Mouse (Mus musculus): ENCODE measurements around the gene Spata32. TPM values are rescaled to one million over a fixed set of nuclear protein-coding genes. Genes with fewer than 3 reads are reported as not detected.

Spata32 gene
- total and polyA plus RNA-seq, 3 experiments, result not detected

DNA sequence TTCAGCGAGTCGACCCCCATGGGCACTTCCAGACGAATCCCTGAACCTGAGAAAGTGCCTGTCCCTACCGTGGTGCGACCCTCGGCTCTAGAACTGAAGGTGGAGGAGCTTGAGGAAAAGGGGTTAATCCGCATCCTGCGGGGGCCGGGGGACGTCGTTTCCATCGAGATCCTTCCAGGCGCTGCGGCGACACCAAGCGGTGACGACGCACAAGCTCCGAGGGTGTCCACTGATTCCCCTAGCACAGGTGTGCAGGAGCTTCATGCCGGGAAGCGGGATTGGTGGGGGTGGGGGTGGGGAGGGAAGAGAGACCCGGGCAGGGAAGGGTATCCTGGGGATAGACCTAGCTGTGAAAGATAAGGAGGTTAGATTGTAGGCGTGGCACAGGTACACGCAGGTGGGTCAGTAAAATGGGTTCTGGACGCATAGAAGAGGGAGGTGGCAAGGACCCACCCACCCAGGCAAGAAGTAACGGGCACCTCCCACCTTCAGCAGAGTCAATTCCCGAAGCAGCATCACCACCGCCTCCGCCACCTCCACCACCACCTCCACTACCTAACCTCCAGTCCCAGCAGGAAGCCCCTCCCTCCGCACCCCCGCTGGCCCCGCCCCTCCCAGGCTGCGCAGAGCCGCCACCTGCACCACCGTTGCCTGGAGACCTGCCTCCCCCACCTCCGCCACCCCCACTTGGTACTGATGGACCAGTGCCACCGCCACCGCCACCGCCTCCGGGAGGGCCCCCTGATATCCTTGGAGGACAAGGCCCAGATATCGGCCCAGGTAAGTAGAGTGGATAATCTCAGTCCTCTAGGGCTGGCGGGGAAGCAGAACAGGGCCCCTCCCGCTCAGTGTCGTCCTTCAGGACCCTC lies 25.0 kb downstream of the Spata32 start:
- Histone ChIP-seq H3K9me3 (replicated peaks; ENCODE audit: low read length) (no peaks in the 10 kb centered on the region), H3K4me3 (replicated peaks in 1 of 3; ENCODE audit: low read depth in 2 of 3, low read length in 2 of 3, poor library complexity in 1 of 3) (no peak overlapping the region), H3K27ac (ENCODE audit: insufficient read depth, low read depth) (no peak overlapping the region), H3K36me3 (replicated peaks in 1 of 2; ENCODE audit: control insufficient read depth in 1 of 2, insufficient read depth in 1 of 2, low read length in 1 of 2) (peaks cover 97 to 99% of the 10 kb centered on the region in 2 experiments), H3K27me3 (replicated peaks) (no peaks in the 10 kb centered on the region), H3K4me1 (ENCODE audit: control insufficient read depth in 1 of 2, insufficient read depth in 2 of 2) (peaks cover 0 to 13% of the 10 kb centered on the region in 2 experiments; a peak in 2 of 4 replicates), H3K4me2 (ENCODE audit: insufficient read depth, low read depth, poor library complexity, severe bottlenecking) (no peak overlapping the region), H3K9ac (ENCODE audit: insufficient read depth, low read depth) (no peak overlapping the region), H3K79me2 (replicated peaks; ENCODE audit: control insufficient read depth, extremely low read depth, insufficient read depth, poor library complexity, severe bottlenecking) (no peaks in the 10 kb centered on the region)
- DNase-seq (ENCODE audit: extremely low read depth), result no peak
- in situ Hi-C loops (cut with MboI; ENCODE audit: low pct_ligation_motif_present, low pct_unique_long_range_greater_than_20kb, low sequenced_read_pairs) (no loop called here), dilution Hi-C loops (cut with MboI; ENCODE audit: extremely low pct_ligation_motif_present, extremely low pct_unique_long_range_greater_than_20kb, low sequenced_read_pairs) (no loop called here)
- no peak for TF ChIP-seq CTCF (conservative IDR thresholded peaks at IDR 0.05 in 1 of 2, IDR thresholded peaks at IDR 0.05 in 1 of 2; ENCODE audit: low read depth in 2 of 2, low read length in 2 of 2)
- no peak for TF ChIP-seq UBTF (IDR thresholded peaks at IDR 0.05; ENCODE audit: low read depth, low read length)
- no peak for TF ChIP-seq RCOR1 (conservative IDR thresholded peaks at IDR 0.05; ENCODE audit: low read depth, low read length)
- no peak for TF ChIP-seq MEF2A (IDR thresholded peaks at IDR 0.05; ENCODE audit: borderline replicate concordance, low read depth, low read length)
- TF ChIP-seq SIN3A (IDR thresholded peaks at IDR 0.05; ENCODE audit: low read length), result no peak
- no peak for TF ChIP-seq CHD2 (IDR thresholded peaks at IDR 0.05; ENCODE audit: low read length)
- no peak for TF ChIP-seq JUND (conservative IDR thresholded peaks at IDR 0.05; ENCODE audit: low read depth, low read length)
- no peak for TF ChIP-seq ZNF384 (IDR thresholded peaks at IDR 0.05; ENCODE audit: low read depth, low read length)
- TF ChIP-seq IRF4 (IDR thresholded peaks at IDR 0.05; ENCODE audit: low read depth, low read length), result no peak
- TF ChIP-seq ZC3H11A (IDR thresholded peaks at IDR 0.05; ENCODE audit: low read depth, low read length), result no peak
- no peak for TF ChIP-seq MAFK (IDR thresholded peaks at IDR 0.05; ENCODE audit: insufficient replicate concordance, low read length)
- TF ChIP-seq BHLHE40 (IDR thresholded peaks at IDR 0.05; ENCODE audit: low read depth, low read length), result no peak

DNA sequence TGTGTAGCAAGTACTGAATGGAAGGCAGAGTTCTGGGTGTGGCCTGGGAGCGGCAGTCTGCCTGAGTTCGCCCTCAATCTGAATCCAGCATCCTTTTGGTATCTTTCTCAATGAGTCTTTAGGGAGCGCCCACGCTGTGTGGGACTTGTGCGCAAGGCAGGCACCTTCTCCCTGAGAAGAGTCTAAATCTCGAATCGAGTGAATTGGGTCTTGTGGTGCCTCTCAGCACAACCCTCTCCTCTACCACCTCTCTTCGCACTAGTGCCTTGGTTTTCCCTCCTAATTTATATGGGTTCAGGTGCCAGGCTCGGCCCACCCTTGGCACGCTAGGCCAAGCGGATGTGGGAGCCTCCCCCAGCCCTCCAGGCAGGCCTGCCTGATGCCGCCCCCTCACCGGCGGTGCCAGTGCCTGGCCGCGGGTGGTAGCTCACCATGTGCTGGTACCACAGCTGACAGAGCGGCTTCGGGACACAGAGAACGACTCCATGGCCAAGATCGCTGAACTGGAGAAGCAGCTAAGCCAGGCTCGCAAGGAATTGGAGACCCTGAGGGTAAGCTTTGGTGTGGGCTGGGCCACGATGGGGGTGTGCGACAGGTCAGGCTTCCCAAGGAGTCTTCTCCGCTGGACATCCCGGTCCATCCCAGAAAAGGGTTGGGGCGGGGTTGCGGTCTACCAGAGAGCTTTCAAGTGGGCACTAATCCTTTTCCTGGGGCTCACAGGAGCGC lies 25.8 kb downstream of the Spata32 start:
- H3K9ac ChIP-seq (ENCODE audit: insufficient read depth, low read depth), result no peak overlapping the region
- H3K79me2 ChIP-seq (replicated peaks; ENCODE audit: control insufficient read depth, extremely low read depth, insufficient read depth, poor library complexity, severe bottlenecking), result no peaks in the 10 kb centered on the region
- H3K27ac ChIP-seq (ENCODE audit: insufficient read depth, low read depth), result no peak overlapping the region
- peaks cover 97 to 99% of the 10 kb centered on the region in 2 experiments for H3K36me3 ChIP-seq (replicated peaks in 1 of 2; ENCODE audit: control insufficient read depth in 1 of 2, insufficient read depth in 1 of 2, low read length in 1 of 2)
- no peak for DNase-seq (ENCODE audit: extremely low read depth)
- H3K4me2 ChIP-seq (ENCODE audit: insufficient read depth, low read depth, poor library complexity, severe bottlenecking), result no peak overlapping the region
- in situ Hi-C loops (cut with MboI; ENCODE audit: low pct_ligation_motif_present, low pct_unique_long_range_greater_than_20kb, low sequenced_read_pairs), result no loop called here
- TF ChIP-seq NRF1 (IDR thresholded peaks at IDR 0.05; ENCODE audit: low read depth, low read length), result no peak
- TF ChIP-seq TBP (conservative IDR thresholded peaks at IDR 0.05; ENCODE audit: low read depth, low read length), result no peak
- no peak for TF ChIP-seq GABPA (IDR thresholded peaks at IDR 0.05; ENCODE audit: insufficient replicate concordance, low read depth, low read length)
- no peak for TF ChIP-seq RCOR1 (conservative IDR thresholded peaks at IDR 0.05; ENCODE audit: low read depth, low read length)
- no peak for TF ChIP-seq MAFK (IDR thresholded peaks at IDR 0.05; ENCODE audit: insufficient replicate concordance, low read length)
- TF ChIP-seq HCFC1 (IDR thresholded peaks at IDR 0.05; ENCODE audit: low read depth, low read length), result no peak
- TF ChIP-seq BHLHE40 (IDR thresholded peaks at IDR 0.05; ENCODE audit: low read depth, low read length), result no peak
- no peak for TF ChIP-seq ZC3H11A (IDR thresholded peaks at IDR 0.05; ENCODE audit: low read depth, low read length)
- TF ChIP-seq POLR2A (IDR thresholded peaks at IDR 0.05; ENCODE audit: low read depth, low read length), result no peak
- no peak for TF ChIP-seq EP300 (IDR thresholded peaks at IDR 0.05; ENCODE audit: low read length)
- no peak for TF ChIP-seq KAT2A (IDR thresholded peaks at IDR 0.05; ENCODE audit: insufficient replicate concordance, low read length)
- no peak for TF ChIP-seq POLR2AphosphoS2 (IDR thresholded peaks at IDR 0.05; ENCODE audit: low read depth, low read length)
- TF ChIP-seq UBTF (IDR thresholded peaks at IDR 0.05; ENCODE audit: low read depth, low read length), result no peak
- TF ChIP-seq PAX5 (IDR thresholded peaks at IDR 0.05; ENCODE audit: low read length), result no peak
- no peak for TF ChIP-seq CHD2 (IDR thresholded peaks at IDR 0.05; ENCODE audit: low read length)
- no peak for TF ChIP-seq E2F4 (IDR thresholded peaks at IDR 0.05; ENCODE audit: insufficient replicate concordance, low read depth, low read length)
- no peak for TF ChIP-seq ETS1 (conservative IDR thresholded peaks at IDR 0.05; ENCODE audit: low read depth, low read length)
- no peak for TF ChIP-seq NELFE (IDR thresholded peaks at IDR 0.05; ENCODE audit: low read depth, low read length)
- no peak for TF ChIP-seq CHD1 (IDR thresholded peaks at IDR 0.05; ENCODE audit: low read depth, low read length)
- no peak for TF ChIP-seq IRF4 (IDR thresholded peaks at IDR 0.05; ENCODE audit: low read depth, low read length)
- H3K4me1 ChIP-seq (ENCODE audit: control insufficient read depth in 1 of 2, insufficient read depth in 2 of 2), result peaks cover 0 to 13% of the 10 kb centered on the region in 2 experiments; a peak in 2 of 4 replicates
- H3K9me3 ChIP-seq (replicated peaks; ENCODE audit: low read length), result no peaks in the 10 kb centered on the region
- no peak overlapping the region for H3K4me3 ChIP-seq (replicated peaks in 1 of 3; ENCODE audit: low read depth in 2 of 3, low read length in 2 of 3, poor library complexity in 1 of 3)
- no peaks in the 10 kb centered on the region for H3K27me3 ChIP-seq (replicated peaks)
- dilution Hi-C loops (cut with MboI; ENCODE audit: extremely low pct_ligation_motif_present, extremely low pct_unique_long_range_greater_than_20kb, low sequenced_read_pairs), result no loop called here

Measured in CH12.LX (cell line).